Mouse (Mus musculus) kidney, postnatal 0 days (tissue): ENCODE measurements at regions not wholly inside any gene's neighbourhood (a gene's known extent, or its start where the extent isn't known, plus 50 kb on each side); places are given as distances from the start of the nearest gene placed in this dataset.

Experiments
- ATAC-seq: fragments of 200-750 bp; cut with Nextera tagmentation; replicated peaks from 2 replicates; pipeline ENCODE4 v1.8.0; 2017; ENCODE audit warnings: low read depth, moderate number of reproducible peaks, moderate TSS enrichment, moderate library complexity; ENCODE audit not compliant: low FRiP score
- DNase-seq: peaks from one replicate; pipeline ENCODE4 v3.0.0-alpha.2; 2016; ENCODE audit warnings: low spot score
- H3K27ac ChIP-seq: fragments of 300-500 bp; sonication (generic); 2 replicates; pipeline ENCODE4 v1.5.1; 2014; ENCODE audit warnings: mild to moderate bottlenecking
- H3K27me3 ChIP-seq: fragments of 300-500 bp; sonication (generic); 2 replicates; pipeline ENCODE4 v1.6.1; 2014; ENCODE audit warnings: low read length, mixed read lengths; ENCODE audit not compliant: insufficient read depth
- H3K36me3 ChIP-seq: fragments of 300-500 bp; sonication (generic); 2 replicates; pipeline ENCODE4 v1.6.1; 2014; ENCODE audit warnings: low read length, mixed read lengths; ENCODE audit not compliant: insufficient read depth
- H3K4me1 ChIP-seq: fragments of 300-500 bp; sonication (generic); replicated peaks from 2 replicates; pipeline ENCODE4 v1.6.1; 2014; ENCODE audit warnings: antibody characterized with exemption, low read length, mixed read lengths; ENCODE audit not compliant: insufficient read depth
- H3K4me2 ChIP-seq: fragments of 300-500 bp; sonication (generic); 2 replicates; pipeline ENCODE4 v1.6.1; 2014; ENCODE audit warnings: mild to moderate bottlenecking, low read length, moderate library complexity, mixed read lengths
- H3K4me3 ChIP-seq: fragments of 300-500 bp; sonication (generic); replicated peaks from 2 replicates; pipeline ENCODE4 v1.5.1; 2014; ENCODE audit warnings: low read depth, low read length
- H3K9ac ChIP-seq: fragments of 300-500 bp; sonication (generic); 2 replicates; pipeline ENCODE4 v1.6.1; 2014; ENCODE audit warnings: low read depth, low read length
- H3K9me3 ChIP-seq: fragments of 300-500 bp; sonication (generic); replicated peaks from 2 replicates; pipeline ENCODE4 v1.6.1; 2016; ENCODE audit warnings: low read length, inconsistent platforms, mixed read lengths
- CTCF ChIP-seq: IDR thresholded peaks from 2 replicates; pipeline ENCODE4 v1.5.1; 2016; ENCODE audit warnings: antibody characterized with exemption, low read depth, mild to moderate bottlenecking, moderate library complexity
- WGBS: fragments of 180-500 bp; shearing (Covaris S2); extraction: QIAGEN DNeasy Blood & Tissue Kit; methylation state at CpG from one replicate; pipeline ENCODE4 v1.1.7; 2014; 5-methylcytosine and 5-hydroxymethylcytosine counted together

DNA sequence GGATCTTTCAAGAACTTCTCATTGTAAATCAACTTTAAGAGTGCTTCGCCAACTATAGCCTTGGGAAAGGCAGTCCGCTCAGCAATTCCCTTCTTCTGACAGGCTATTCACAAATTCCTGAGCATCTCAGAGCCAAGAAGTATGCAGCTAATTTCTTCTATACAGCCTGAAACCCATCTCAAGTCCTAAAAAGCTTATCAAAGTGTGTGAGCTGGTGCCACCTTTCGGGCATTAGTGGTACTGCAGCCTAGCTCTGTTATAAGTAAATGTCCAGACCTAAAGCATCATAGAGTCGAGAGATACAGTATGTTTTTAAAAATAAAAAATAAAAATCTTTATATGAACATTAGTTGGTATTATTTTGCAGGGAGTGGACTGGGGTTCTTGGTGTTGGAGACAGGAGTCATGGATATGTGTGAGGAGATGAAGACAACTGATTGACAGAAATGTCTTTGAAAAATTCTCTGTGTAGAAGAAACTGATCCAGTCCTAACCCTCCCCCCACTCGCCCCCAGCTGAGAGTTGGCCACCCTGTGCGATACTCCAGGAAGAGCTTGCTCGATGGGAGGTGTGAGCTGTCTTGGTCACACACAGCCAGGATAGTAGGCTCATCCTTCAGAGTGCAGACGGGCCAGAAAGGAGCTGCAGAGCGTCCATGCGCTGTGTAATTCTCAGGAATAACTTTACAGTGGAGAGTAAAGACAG lies 56.4 kb downstream of the Bod1 start:
- TF ChIP-seq CTCF: peak; percentile 95
- Histone ChIP-seq H3K4me1 (no peaks in the 10 kb centered on the region), H3K9ac (no peak overlapping the region), H3K27ac (no peak overlapping the region), H3K4me2 (no peak overlapping the region), H3K9me3 (no peaks in the 10 kb centered on the region), H3K27me3 (no peaks in the 10 kb centered on the region), H3K36me3 (no peaks in the 10 kb centered on the region), H3K4me3 (no peak overlapping the region)
- ATAC-seq: peak; percentile 36; the same call in 1 of the 2 replicates
- WGBS: 55% methylated on average over 10 of the region's 10 CpGs
- DNase-seq: peak; percentile 92

DNA sequence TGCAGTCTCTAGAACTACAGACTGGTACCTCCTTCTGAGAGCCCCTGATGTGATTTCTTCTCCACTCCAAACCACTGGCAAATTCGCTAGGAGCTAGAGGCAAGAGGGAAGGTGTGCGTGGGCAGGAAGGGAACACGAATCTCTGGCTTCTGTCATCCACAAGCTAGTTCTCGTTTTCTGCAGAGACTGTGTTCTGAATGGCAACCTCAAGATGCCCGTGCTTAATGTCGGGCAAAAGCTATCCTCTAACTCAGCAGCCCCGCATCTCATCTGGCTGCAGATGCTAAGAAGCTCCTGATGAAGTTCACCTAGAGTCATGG lies 57.3 kb downstream of the Bod1 start:
- Histone ChIP-seq H3K9me3 (no peaks in the 10 kb centered on the region), H3K9ac (no peak overlapping the region), H3K27me3 (no peaks in the 10 kb centered on the region), H3K4me3 (no peak overlapping the region), H3K27ac (no peak overlapping the region), H3K36me3 (no peaks in the 10 kb centered on the region), H3K4me2 (no peak overlapping the region), H3K4me1 (no peaks in the 10 kb centered on the region)
- 78% methylated on average over 7 of the region's 7 CpGs for WGBS
- no peak for DNase-seq
- no peak for ATAC-seq
- no peak for TF ChIP-seq CTCF

DNA sequence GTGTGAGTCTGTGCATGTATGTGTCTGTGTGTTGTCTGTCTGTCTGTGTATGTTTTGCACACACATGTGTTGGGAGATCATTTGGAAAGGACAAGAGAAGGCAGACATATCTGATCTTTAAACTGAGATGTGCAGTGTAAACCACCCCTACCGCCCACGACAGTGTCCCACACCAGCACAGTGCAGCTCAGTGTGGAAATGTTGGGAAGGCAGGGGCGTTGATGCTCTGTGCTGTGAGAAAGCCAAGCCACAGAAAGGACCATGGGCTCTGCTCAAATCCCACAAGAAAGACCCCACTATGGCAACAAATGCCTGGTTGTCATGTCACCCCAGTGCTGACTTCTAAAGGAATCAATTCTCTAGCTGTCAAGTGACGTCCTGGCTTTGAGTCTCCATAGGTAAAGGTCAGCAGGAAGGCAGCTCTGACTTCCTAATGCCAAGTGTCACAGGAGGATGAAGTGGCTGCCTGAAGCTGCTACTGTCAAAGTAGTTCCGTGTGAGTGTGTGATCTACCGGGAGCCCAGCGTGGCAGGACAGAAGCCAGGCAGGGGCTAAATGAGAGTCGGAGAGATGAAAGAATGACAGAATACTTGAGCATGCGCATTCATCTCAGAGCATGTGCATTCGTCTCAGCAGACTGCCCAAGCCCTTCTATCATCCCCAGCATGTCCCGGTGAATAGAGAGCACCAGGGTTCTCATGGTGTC lies 57.8 kb downstream of the Bod1 start:
- no peaks in the 10 kb centered on the region for H3K36me3 ChIP-seq
- TF ChIP-seq CTCF: no peak
- no peak overlapping the region for H3K9ac ChIP-seq
- no peak overlapping the region for H3K27ac ChIP-seq
- DNase-seq: no peak
- no peaks in the 10 kb centered on the region for H3K9me3 ChIP-seq
- ATAC-seq: no peak
- no peaks in the 10 kb centered on the region for H3K4me1 ChIP-seq
- H3K27me3 ChIP-seq: no peaks in the 10 kb centered on the region
- WGBS: 73% methylated on average over 11 of the region's 11 CpGs
- H3K4me3 ChIP-seq: no peak overlapping the region
- no peak overlapping the region for H3K4me2 ChIP-seq

DNA sequence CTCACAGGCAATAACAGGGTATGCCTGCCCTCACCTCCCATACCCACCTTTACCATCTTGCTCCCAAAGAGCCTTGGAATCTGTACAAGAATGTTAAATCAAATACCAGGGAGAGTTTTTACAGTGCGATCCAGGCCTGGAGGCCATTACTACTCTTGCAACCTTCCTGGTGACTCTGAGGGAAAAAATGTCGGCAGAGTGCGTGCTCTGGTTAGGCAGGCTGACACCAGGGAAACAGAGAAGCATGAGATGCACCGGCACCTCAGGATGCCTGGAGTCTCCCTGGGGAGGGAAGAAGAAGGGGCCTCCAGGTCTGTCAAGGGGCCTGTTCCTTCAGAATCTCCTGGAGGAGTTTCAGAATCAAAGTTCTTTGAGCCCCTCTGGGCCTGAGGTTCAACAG lies 63.2 kb downstream of the Bod1 start:
- DNase-seq: no peak
- WGBS: 77% methylated on average over 4 of the region's 4 CpGs

DNA sequence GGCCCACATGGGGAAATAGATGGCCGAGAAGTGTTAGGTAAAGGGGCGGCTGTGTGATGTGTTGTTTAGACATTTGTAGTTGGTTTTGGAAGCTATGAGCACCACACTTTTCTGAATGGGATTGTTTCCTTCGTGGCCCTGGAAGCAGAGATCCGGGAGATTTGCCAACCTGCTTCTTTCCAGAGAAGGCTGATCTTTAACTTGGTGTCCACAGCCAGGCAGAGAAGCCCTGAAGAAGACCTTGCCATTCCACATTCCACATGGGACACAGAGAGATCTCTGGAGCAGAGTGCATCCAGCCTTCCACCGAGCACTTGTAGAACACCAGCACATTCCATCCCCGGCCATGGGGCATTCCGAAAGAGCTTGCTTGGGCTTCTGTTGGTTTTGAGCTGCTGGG lies 70.2 kb downstream of the Bod1 start:
- Histone ChIP-seq H3K4me3 (no peak overlapping the region), H3K27me3 (no peaks in the 10 kb centered on the region), H3K27ac (no peak overlapping the region), H3K36me3 (no peaks in the 10 kb centered on the region), H3K9ac (no peak overlapping the region), H3K4me2 (no peak overlapping the region), H3K4me1 (no peaks in the 10 kb centered on the region), H3K9me3 (no peaks in the 10 kb centered on the region)
- 81% methylated on average over 7 of the region's 7 CpGs for WGBS
- no peak for TF ChIP-seq CTCF
- no peak for ATAC-seq
- no peak for DNase-seq

More for the DNA sequence above, 63.2 kb downstream of the Bod1 start:
- Histone ChIP-seq H3K4me1 (no peaks in the 10 kb centered on the region), H3K9ac (no peak overlapping the region), H3K4me2 (no peak overlapping the region), H3K36me3 (no peaks in the 10 kb centered on the region), H3K4me3 (no peak overlapping the region), H3K9me3 (no peaks in the 10 kb centered on the region), H3K27me3 (no peaks in the 10 kb centered on the region), H3K27ac (no peak overlapping the region)
- no peak for TF ChIP-seq CTCF
- no peak for ATAC-seq

DNA sequence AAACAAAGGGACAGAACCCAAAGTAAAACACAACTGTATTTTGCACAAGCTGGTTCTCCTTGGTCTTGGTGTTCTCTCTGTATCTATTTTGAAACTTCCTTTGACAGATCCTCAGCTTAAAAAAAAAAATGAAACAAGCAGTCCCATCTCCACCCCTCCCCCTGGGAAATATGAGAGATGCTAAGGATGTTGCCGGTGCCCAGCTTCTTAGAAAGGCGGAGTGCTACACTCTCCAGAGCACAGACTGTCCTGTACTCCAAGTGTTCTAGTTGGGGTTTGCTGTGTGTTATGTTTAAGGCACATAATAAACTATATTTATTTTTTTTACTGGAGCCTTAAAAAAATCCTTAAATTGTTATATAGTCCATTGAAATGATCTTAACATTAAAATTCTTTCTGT lies 78.1 kb downstream of the Bod1 start:
- WGBS: 88% methylated on average over 2 of the region's 2 CpGs
- Histone ChIP-seq H3K9ac (no peak overlapping the region), H3K27ac (no peak overlapping the region), H3K9me3 (no peaks in the 10 kb centered on the region), H3K4me3 (no peak overlapping the region), H3K36me3 (no peaks in the 10 kb centered on the region), H3K27me3 (no peaks in the 10 kb centered on the region), H3K4me1 (no peaks in the 10 kb centered on the region), H3K4me2 (no peak overlapping the region)
- ATAC-seq: no peak
- TF ChIP-seq CTCF: no peak
- no peak for DNase-seq

DNA sequence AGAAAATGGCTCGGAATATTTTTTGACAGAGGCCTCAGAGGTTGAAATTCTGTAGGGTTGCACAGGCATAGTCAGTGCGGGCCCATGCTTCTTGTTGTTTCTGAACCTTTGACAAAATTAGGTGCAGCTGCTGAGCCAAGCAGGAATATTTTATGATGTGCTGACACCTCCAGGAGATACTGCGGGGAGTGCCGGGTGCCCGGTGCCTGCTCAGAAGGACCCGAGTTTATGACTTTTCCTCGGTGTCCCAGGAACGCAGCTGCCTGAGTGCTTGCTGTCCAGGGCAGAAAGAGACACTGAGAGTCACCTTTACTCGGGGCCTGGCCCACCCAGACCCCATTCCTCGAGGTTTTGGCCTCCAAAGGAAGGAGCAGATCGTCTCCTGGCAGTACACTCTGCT lies 79.6 kb downstream of the Bod1 start:
- TF ChIP-seq CTCF: no peak
- no peaks in the 10 kb centered on the region for H3K9me3 ChIP-seq
- WGBS: 45% methylated on average over 11 of the region's 11 CpGs
- no peak overlapping the region for H3K4me3 ChIP-seq
- ATAC-seq: no peak
- no peak overlapping the region for H3K4me2 ChIP-seq
- no peaks in the 10 kb centered on the region for H3K27me3 ChIP-seq
- H3K36me3 ChIP-seq: no peaks in the 10 kb centered on the region
- no peaks in the 10 kb centered on the region for H3K4me1 ChIP-seq
- H3K27ac ChIP-seq: no peak overlapping the region
- no peak overlapping the region for H3K9ac ChIP-seq
- DNase-seq: no peak
